Mouse (Mus musculus) T-helper 1 cell (primary cell): ENCODE measurements around the gene Chmp6.

ENCODE experiments used
- in situ Hi-C: fragments of 300-600 bp; cut with MboI, MseI; formaldehyde crosslinking; loops from one replicate; pipeline ENCODE4 v1.15.1; 2025; ENCODE audit warnings: high pct_unique_total_duplicates

The Chmp6 gene

DNA sequence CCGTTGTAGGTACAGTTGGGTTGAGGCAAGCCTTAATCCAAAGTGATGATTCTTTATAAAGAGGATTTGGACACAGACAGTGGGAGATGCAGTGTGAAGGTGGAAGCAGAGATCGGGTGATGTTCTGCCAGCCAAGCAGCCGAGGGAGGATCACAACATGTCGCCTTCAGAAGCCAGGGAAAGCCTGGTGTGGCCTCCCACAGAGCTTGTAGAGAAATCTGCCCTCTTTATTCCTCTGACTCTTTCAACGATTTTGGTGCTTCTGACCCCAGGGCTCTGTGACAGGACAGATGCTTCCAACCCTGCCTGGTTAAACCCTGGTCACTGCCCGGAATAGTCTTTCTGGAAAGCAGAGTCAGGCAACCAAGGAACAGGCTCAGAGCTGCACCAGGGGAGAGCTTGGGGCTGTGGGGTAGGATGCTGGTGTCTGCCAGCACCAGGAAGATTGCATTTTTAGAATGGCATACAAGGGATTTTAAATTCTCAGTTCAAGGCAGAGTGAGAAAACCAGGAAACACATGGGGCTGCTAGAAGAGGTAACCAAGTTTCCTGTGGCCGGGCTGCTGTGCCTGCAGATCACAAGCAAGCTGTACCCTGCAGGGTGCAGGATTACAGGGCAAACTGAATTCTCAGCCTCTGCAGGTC is 6.1 kb upstream of the Chmp6 start:
- in situ Hi-C loops, result no loop called here

DNA sequence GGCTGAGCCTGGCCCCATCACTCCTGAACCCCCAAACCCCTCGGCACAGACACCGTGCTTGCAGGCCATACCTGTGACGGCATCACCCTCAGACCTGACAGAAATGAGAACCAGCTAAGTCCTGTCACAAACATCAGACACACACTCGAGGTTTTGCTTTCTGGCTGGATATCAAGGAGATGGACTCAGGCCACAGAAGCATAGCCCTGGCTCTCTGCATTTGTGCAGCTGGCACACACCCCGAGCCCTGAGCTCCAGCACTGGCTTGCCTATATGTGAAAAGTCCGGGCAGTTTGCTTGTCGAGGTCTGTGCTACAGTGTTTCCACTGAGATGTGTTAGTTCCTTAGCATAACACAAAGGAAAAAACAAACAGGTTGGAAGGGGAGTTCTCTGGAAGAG is 5.5 kb upstream of the Chmp6 start:
- in situ Hi-C loops, result no loop called here

DNA sequence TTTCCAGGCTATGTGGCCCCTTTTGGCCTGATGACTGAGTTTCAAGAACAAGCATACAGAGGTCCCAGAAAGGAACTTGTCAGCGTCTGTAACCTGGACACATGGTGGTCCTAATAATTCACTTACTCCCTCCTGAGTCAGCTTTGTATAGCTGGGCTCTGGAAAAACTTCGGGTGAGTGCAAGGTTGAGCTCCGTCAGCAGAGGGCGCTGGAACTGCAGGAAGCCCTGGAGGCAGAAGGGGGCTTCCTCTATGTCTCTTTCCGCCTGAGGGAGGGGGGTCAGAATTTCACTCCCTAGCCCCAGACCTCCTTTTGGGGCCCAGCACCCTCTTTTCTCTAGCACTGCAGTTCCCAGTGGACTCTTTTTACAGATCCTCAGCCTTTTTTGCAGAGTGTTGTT is 3.8 kb upstream of the Chmp6 start:
- in situ Hi-C loops, result no loop called here

DNA sequence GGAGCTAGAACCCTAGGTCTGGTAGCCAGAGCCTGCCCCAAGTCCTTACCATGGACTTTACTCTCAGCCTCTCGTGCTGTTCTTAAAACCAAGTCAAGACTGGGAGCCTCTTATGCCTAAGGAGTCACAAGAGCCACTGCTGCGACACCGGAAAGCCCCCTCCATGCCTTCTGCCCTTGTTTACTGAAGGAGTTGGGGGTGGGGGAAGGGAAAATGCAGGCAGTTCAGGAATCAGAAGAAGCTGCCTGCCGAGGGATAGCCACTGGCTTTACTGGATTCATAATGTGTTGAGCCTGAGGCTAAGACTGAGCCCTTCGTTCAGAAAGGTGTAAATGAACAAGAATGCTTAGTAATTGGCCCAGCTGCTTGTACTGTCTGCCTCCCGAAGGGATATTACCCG is 396 bp upstream of the Chmp6 start:
- in situ Hi-C loops, result no loop called here

DNA sequence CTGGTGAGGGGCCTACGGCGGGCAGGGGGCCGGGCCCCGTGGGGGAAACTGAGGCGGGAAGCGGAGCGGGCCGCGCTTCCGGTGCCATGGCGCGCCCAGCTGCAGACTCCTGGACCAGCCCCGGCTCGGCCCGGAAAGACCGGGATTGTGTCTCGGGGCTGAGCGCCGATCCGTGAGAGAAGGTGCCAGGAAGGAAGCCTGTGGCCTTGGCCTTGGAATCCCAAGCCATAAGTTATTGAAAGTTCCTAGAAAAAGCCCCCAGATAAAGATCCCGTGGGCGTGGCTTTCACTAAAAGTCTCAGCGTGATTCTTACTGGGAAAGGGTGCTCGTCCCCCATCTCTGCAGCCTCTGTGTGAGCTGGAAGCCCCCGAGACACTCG is 684 bp downstream of the Chmp6 start:
- in situ Hi-C loops, result no loop called here

DNA sequence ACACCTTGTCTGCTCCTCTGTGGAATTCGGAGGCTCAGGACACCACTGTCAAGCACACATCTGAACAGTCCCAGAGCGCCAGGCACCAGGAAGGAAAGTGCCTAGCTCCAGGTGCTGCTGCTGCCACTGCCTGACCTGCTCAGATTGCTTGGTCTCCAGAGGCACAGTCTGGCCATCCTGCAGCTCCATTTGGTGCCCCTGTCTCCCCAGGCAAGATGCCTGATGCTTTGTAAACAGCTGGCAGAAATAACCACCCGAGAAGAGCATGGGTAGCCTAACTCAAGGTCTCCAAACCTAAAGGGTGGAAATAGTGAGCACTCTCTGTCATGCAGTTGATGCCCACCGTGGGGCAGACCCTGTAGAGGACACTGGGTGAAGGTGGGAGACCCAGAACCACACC is 1.1 kb downstream of the Chmp6 start:
- in situ Hi-C loops, result no loop called here

DNA sequence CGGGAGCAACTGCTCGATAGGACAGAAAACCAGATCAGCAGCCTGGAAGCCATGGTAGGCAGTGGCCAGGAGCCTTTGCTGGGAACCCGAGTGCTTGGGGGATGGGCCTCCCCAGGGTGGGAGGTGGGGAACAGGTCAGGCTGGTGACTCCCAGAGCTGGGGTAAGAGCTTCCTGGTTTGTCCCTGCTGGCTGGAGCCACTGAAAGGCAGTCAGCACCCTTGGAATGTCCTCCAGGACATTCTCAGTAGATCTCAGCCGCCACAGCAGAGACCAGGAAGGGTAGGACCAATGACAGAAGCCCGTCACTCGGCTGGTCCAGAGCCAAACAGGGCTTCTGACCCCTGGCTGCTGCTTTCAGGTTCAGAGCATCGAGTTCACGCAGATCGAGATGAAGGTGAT is 2.4 kb downstream of the Chmp6 start:
- in situ Hi-C loops, result loop anchor here (5.0 kb wide), 1 partner anchor 62 kb away; no protein-coding TSS in a partner anchor

DNA sequence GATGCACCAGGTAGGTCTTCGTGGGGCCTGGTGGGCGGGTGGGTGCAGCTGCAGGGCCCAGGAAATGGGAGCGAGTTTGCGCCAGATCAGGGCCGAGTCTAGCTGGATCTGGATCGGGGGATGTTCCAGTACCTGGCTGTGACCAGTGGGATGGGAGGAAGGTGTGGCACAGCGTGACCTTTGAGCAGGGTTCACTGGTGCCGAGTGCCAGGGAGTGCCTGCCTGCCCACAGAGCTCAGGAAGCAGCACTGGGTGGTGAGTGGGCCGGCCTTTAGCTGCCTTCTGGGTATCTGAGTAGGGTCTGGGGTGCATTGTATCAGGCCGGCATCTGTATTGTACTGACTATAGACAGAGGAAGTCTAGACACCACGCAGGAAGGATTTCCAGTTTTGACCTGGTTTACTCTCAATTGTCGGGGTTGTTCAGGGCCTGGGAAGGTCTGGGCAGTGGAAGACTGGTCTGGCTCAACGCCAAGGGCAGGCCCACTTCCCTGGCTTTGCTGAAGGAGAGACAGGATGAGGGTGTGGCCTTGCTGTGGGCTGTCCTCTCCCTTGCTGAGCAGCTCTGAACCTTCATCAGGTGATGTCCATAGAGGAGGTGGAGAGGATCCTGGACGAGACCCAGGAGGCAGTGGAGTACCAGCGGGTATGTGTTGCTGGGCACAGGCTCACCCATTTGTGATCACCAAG is 3.0 kb downstream of the Chmp6 start:
- in situ Hi-C loops, result loop anchor here (5.0 kb wide), 1 partner anchor 61 kb away; no protein-coding TSS in a partner anchor

DNA sequence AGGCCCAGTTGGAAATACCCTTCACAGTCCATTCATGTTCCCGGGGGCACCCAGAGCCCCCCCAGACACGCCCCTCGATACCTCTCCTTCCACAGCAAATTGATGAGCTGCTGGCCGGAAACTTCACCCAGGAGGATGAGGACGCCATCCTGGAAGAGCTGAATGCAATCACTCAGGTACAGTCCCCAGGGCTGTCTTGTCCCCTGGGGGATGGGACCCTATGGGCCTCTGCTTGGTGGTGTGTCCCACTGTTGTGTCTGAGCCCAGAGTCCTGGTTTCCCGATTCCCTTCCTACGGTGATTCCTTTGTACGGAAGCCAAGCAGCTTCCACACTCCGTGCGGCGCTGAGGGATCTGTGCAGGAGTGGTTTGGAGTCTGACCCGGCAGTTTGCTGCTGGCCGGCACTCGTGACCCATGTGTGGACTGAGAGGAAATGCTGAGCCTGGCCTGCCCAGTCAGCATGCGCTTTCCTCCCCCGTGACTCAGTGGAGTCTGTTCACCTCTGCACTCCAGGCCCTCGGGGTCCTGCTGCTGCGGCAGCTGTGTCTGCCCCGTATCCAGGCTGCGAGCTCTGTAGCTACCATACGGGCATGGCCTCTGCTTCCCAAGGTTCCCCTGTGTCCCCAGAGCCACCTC is 3.7 kb downstream of the Chmp6 start:
- in situ Hi-C loops, result loop anchor here (5.0 kb wide), 1 partner anchor 60 kb away; no protein-coding TSS in a partner anchor

DNA sequence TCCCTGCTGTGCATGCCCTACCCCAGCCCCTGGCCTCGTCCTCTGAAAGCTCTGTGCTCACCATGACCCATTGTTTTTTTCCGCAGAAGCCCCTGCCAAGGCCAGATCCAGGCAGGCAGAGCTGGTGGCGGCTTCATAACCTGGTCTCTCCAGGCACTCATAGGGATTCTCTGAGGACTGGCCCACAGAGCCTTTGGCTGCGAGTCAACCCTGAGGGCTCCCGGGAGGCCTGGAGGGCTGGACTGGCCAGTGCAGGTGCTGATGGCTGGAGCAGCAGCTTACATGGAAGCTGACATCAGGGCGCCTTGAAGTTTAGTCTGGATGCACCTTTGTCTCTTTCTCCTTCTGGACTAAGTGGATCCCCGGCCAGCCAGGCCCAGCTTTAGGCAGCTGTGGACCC is 5.3 kb downstream of the Chmp6 start:
- in situ Hi-C loops, result loop anchor here (5.0 kb wide), 1 partner anchor 59 kb away; no protein-coding TSS in a partner anchor

DNA sequence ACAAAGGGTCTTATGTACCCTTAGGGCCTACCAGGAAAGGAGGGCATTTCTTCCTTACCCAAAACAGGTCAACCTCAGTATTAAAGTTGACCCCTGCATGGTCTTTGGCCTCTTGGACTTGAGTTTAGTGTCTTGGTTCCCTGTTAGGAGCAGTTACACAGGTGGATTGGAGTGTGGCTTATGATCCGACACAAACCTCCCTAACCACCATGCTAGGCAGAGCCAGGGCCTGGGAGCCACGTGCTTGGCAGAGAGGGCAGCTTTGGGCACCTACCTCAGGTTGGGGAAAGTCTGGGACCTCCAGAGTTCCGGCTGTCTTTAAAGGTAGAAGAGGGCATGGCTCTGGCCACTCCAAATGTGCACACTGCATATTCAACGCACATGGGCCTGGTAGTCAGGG is 6.2 kb downstream of the Chmp6 start:
- in situ Hi-C loops, result loop anchor here (5.0 kb wide), 1 partner anchor 58 kb away; no protein-coding TSS in a partner anchor

DNA sequence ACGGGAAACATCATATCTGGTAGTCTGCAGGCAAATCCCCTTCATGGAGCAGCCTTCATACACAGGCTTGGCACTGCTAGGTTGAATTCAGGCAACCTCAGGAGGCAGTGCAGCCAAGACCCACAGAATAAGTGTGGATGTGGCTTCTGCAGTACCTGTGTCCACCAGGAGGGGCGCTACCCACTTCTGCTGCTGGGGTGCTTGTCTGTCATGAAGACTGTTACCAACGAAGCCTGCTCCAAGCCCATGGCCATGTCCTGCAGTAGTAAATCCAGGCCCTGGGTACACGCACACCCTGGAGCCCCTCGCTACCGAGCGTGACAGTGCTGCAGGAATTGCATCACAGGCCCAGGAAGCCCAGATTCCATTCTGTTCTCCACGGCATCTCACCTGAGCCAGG is 6.7 kb downstream of the Chmp6 start:
- in situ Hi-C loops, result loop anchor here (5.0 kb wide), 1 partner anchor 57 kb away; no protein-coding TSS in a partner anchor

DNA sequence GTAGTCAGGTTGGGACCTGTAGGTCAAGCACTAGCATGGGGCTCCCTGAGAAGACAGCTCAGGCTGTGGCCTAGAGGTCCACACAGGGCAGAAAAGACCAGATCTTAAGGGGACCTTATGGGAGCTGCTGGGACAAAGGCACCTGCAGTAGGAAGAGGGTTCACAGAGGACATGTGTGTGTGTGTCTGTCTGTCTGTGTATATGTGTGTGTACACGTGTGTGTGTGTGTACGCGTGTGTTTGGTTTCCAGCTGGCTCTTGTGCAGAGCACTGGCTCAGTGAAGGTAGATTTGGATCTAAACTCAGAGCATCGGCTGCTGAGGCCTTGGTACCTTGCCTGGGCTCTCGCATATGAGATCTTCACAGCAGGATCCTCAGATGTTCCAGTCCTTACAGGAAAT is 7.4 kb downstream of the Chmp6 start:
- in situ Hi-C loops, result no loop called here

DNA sequence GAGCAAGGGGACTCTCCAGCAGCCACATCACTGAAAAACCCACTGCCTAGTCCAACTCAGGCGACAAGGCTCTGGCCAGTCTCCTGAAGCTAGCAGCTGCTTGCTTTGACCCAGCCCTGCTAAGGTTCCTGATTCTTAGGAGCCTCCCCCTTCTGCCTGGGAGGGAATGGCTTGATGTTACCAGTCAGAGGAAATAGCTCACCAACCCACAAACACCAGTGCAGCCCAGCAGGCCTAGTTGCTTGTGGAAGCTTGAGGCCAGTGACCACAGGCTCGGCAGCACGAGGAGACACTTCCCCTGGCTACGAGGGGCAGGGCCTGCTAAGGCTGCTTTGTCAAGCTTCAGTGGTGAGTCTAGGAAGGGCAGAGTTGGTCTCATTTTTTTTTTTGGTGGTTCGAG is 11.9 kb downstream of the Chmp6 start:
- in situ Hi-C loops, result no loop called here

DNA sequence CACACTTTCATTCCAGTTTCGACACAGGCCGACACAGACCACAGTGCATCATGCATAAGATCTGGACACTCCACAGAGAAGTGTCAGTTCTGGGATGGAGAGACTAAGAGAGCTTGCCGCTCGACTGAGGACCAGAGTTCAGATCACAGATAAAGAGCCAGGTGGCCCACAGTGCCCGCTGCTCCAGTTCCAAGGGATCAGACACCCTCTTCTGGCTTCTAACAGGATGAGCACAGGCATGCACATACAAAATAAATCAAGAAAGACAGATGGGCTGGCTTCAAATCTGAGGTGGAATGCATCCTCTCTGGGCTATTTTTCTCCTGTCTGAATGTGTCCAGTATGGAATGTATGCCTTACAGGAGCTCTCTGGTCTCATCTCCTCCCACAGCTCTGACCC is 13.5 kb downstream of the Chmp6 start:
- in situ Hi-C loops, result no loop called here

DNA sequence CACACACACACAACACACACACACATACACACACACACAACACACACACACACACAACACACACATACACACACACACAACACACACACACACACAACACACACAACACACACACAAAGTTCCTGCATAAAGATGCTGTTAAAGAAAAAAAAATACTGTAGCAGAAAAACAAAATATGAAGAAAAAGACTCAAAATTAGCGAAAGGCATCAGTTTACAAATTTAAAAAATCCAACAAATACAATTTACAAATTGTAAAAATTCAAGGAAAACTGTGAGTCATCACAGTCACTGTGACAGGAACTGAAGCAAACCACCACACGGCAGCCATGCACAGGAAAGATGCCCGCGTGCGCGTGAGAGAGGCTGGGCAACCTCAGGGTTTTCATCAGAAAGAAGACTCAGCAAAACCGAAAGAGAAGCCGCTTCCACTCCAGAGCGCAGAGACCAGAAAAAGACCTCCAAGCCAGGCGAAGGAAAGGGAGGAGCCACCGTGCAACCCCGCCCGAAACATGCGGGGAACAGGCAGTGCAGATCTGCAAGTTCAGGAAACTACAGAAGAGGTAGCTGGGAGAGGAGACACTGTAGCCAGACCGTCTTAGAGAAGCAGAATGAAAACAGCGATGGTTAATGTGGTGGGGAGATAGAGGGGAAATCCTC is 14.9 kb downstream of the Chmp6 start:
- in situ Hi-C loops, result no loop called here

DNA sequence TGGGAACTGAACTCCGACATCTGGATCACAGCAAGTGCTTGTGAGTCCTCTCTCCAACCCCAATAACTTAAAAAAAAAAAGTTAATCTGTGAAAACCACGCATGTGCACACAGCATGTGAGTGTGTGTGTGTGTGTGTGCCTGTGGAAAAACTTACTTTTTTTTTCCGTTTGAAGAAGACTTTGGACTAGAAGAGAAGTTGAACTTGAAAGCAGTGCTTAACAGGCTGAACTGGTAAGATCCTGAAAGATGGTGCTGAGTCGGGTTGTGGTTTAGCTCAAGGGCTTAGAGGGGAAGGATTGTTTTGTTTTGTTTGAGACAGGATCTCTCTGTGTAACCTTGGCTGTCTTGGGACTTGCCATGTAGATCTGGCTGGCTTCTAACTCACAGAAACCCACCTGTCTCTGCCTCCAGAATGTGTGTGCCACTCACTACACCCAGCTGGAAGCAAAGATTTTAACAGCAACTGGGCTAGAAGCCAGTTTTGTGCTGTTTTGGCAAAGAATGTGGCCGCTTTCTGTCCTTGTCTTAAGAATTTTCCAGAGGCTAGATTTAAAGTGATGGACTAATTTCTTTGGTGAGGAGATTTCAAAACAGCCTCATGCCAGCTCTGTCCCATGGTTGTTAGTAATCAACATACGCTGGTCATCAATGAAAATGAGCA is 16.5 kb downstream of the Chmp6 start:
- in situ Hi-C loops, result no loop called here

DNA sequence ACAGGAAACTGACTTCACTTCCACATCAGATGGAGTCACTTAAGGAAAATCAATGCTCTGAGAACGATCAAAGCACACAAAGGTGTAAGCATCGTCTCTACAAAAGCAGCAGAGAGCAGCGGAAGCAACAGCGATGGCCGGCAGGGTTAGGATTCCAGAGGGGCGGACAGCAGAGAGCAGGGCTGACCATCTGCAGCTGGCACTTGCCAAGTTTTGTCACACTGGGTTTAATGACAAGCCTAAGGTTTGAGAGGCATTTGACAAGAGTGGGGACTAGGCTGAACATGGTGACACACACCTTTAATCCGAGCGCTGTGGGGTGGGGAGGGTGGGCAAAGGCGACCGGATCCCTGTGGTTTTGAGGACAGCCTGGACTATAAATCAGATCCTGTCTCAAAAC is 18.6 kb downstream of the Chmp6 start:
- in situ Hi-C loops, result no loop called here

DNA sequence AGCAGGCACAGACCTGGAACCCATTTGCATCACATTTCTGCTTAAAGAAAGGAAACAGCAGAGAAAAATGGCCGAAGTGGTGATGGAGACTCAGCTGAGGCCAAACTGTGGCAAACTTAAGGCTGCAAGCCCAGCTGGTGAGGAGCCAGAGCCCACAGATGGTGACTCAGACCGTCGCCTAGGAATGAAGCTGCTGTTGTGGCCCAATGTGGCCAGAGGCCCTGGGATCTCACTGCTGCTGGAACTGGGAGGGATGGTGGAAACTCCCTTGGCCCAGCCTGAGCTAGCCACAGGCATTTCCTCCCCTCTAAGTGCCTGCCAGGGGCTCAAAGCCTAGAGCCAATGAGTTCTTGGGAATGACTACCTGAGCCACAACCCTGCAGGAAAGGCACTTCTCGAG is 19.9 kb downstream of the Chmp6 start:
- in situ Hi-C loops, result no loop called here

DNA sequence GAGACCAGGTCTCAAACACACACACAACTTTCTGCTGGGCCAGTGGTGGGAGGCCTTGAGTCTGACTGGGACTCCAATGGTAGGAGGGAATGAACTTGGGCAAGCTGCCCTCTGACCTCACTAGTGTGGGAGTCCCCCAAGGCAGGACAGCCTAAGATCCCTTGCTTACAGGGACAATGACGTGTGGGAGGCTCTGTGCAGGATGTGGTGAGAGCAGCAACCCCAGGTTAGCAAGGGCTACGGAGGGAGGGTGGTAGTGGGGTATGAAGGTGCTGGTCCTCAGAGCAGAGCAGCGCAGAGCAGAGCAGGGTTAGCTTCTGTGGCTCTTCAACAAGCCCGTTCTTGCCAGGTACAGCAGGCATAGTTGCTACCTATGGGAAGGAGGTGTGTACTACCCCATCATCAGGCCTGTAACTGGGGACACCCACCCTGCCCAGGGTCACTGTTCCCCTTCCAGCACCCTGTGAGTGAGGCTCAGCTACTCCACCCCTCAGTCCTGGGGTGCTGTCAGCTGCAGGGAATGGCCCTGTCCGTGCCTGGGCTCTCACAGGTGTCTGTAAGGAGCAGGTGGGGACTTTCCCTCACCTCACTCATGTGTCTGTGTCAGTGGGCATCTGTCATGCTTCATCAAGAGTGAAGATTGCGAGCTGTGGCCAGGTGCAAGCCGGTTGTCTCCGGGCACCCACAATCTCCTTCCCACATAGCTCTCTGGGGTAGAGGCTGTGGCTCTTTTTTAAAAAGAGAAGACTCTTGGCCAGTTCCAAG is 20.8 kb downstream of the Chmp6 start:
- in situ Hi-C loops, result no loop called here

DNA sequence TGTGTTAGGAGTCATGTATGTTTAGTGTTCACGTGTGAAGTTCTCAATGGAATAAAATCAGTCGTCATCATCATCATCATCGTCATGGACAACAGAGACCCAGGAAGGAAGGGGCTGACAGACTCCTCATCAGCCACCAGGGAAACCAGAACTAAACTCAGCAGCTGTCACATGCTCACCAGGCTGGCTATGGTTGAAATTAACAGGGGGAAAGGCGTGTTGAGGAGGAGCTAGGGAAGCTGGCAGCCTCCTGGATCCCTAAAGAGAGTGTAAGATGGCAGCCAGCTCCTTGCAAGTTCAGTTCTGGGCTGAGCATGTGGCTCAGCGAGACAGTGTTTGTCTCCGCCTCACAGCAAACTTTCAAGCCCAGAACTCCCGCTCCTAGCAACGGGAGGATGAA is 21.5 kb downstream of the Chmp6 start:
- in situ Hi-C loops, result no loop called here
